Comparison of ENCODE assay signal across 14 mouse cellular contexts in the genomic region with DNA sequence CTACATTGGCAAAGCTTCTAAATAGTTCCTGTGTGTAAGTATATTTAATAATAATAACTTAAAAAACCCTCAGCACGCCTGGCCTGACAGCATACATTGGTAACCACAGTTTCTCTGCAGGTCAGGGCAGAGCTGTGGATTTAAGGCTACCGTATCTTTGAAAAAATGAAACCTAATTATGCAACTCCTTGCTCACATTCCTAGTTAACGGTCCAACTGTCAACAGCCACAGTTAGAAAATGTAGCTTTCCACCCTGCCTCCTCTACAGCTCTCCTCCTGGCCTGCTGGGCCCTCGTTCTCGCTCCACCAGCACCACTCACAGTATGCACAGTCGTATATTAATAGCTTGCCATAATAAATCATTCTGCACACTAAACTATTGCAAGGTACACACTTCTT. TPM values are rescaled to one million over a fixed set of nuclear protein-coding genes. Genes with fewer than 3 reads are reported as not detected.
DNase-seq lines count a peak whose midpoint lies in the region; ATAC-seq and TF ChIP-seq lines count a peak whose summit lies in the region.
"Had no signal": no experiment of that assay in that cellular context is flagged by ENCODE, and none has a peak within 500 bp of the region (broad histone marks: within the 10 kb centered on the region; RNA-seq: fewer than 3 reads in every experiment).

No protein-coding gene starts in this region.

- peak overlapping the region; percentile 49 for H3K4me3 ChIP-seq in gastrocnemius, adult 2 months
- no peak overlapping the region for H3K4me3 ChIP-seq in kidney, embryonic 15.5 days (replicated peaks)
- H3K4me3 ChIP-seq in kidney, embryonic 16.5 days (ENCODE audit: low read length), result no peak overlapping the region
- H3K4me3 ChIP-seq in G1E (ENCODE audit: low read depth, low read length), result peak overlapping the region; percentile 41; the same call in 1 of the 2 replicates
- peak overlapping the region; percentile 100 for H3K4me3 ChIP-seq in liver, embryonic 13.5 days (replicated peaks)

- H3K36me3 ChIP-seq in kidney, embryonic 15.5 days, result no peaks in the 10 kb centered on the region
- no peaks in the 10 kb centered on the region for H3K36me3 ChIP-seq in kidney, embryonic 16.5 days (ENCODE audit: insufficient read depth, low read length)
- H3K36me3 ChIP-seq in G1E (replicated peaks), result peaks cover 17% of the 10 kb centered on the region
- peaks cover 5% of the 10 kb centered on the region; the same call in 1 of the 2 replicates for H3K36me3 ChIP-seq in liver, embryonic 13.5 days

- no peak overlapping the region for H3K4me2 ChIP-seq in kidney, embryonic 15.5 days
- H3K4me2 ChIP-seq in kidney, embryonic 16.5 days (replicated peaks; ENCODE audit: low read depth, low read length), result no peak overlapping the region
- H3K4me2 ChIP-seq in liver, embryonic 13.5 days, result peak overlapping the region; percentile 84

- peak; percentile 36 for DNase-seq in gastrocnemius, adult 2 months
- DNase-seq in gastrocnemius, postnatal 25 days, result no peak
- no peak for DNase-seq in G1E (ENCODE audit: low spot score)
- DNase-seq in liver, embryonic 13.5 days, result no peak
- DNase-seq in B cell, adult 2 months, result no peak
- DNase-seq: adrenal gland, adult 2 months; cerebellum, adult 11 months; gastrocnemius, postnatal 14 days; lung, postnatal 14 days; spleen, adult 18-20 months had no signal

- ATAC-seq in kidney, embryonic 15.5 days (replicated peaks; ENCODE audit: low FRiP score), result no peak
- no peak for ATAC-seq in kidney, embryonic 16.5 days (ENCODE audit: low FRiP score, low TSS enrichment)
- ATAC-seq in G1E (ENCODE audit: extremely low read depth, insufficient number of reproducible peaks, low FRiP score, poor library complexity, severe bottlenecking), result no peak
- no peak for ATAC-seq in liver, embryonic 13.5 days (ENCODE audit: low read depth)
- ATAC-seq in CD4-positive, CD25-positive, alpha-beta regulatory T cell, adult 4 months, result no peak
- ATAC-seq: inflammation-experienced regulatory T-cells, adult 6 months had no signal

- no peaks in the 10 kb centered on the region for H3K27me3 ChIP-seq in kidney, embryonic 15.5 days
- no peaks in the 10 kb centered on the region for H3K27me3 ChIP-seq in kidney, embryonic 16.5 days (ENCODE audit: insufficient read depth, low read length)
- H3K27me3 ChIP-seq in G1E (ENCODE audit: insufficient read depth, low read length), result no peaks in the 10 kb centered on the region
- no peaks in the 10 kb centered on the region for H3K27me3 ChIP-seq in liver, embryonic 13.5 days

- peaks cover 44% of the 10 kb centered on the region for H3K4me1 ChIP-seq in kidney, embryonic 15.5 days
- peaks cover 36% of the 10 kb centered on the region for H3K4me1 ChIP-seq in kidney, embryonic 16.5 days (ENCODE audit: insufficient read depth, low read length)
- peaks cover 61% of the 10 kb centered on the region for H3K4me1 ChIP-seq in G1E (ENCODE audit: insufficient read depth, low read depth, low read length)
- peaks cover 68% of the 10 kb centered on the region for H3K4me1 ChIP-seq in liver, embryonic 13.5 days (replicated peaks)

- TF ChIP-seq CTCF in gastrocnemius, adult 2 months (IDR thresholded peaks at IDR 0.05), result no peak
- TF ChIP-seq CTCF in G1E (IDR thresholded peaks at IDR 0.05; ENCODE audit: low read depth, low read length), result no peak

- H3K9me3 ChIP-seq in kidney, embryonic 15.5 days (replicated peaks), result no peaks in the 10 kb centered on the region
- no peaks in the 10 kb centered on the region for H3K9me3 ChIP-seq in kidney, embryonic 16.5 days (ENCODE audit: low read length)
- H3K9me3 ChIP-seq in G1E (replicated peaks), result no peaks in the 10 kb centered on the region
- H3K9me3 ChIP-seq in liver, embryonic 13.5 days (replicated peaks), result no peaks in the 10 kb centered on the region

- WGBS in kidney, embryonic 15.5 days, result 33% methylated on average over 6 of the region's 6 CpGs
- WGBS in kidney, embryonic 16.5 days, result 26% methylated on average over 6 of the region's 6 CpGs
- 59% methylated on average over 6 of the region's 6 CpGs for WGBS in liver, embryonic 13.5 days (ENCODE audit: insufficient replicate concordance)

- H3K27ac ChIP-seq in gastrocnemius, adult 2 months, result peak overlapping the region; percentile 85
- 0 out of 2 replicates have a peak overlapping the region, but pooled peaks have one; percentile 39 for H3K27ac ChIP-seq in kidney, embryonic 15.5 days
- no peak overlapping the region for H3K27ac ChIP-seq in kidney, embryonic 16.5 days (ENCODE audit: low read length)
- peak overlapping the region; percentile 84 for H3K27ac ChIP-seq in liver, embryonic 13.5 days

- H3K9ac ChIP-seq in kidney, embryonic 15.5 days, result no peak overlapping the region
- no peak overlapping the region for H3K9ac ChIP-seq in kidney, embryonic 16.5 days (replicated peaks; ENCODE audit: low read length)
- peak overlapping the region; percentile 48; the same call in 1 of the 2 replicates for H3K9ac ChIP-seq in liver, embryonic 13.5 days

- intact Hi-C loops in gastrocnemius, adult 2 months (cut with DNase I), result no loop called here

RNA-seq across cellular contexts. Expression of a gene that starts 3.7 kb away (rescaled TPM):
- 10 to 100 TPM in 1 of 2 experiments, 1 to 10 TPM in 1; 8.1 to 11.5 TPM for total RNA-seq in gastrocnemius, adult 2 months (2021)
- total RNA-seq in gastrocnemius, postnatal 25 days (2021), result 1 to 10 TPM; 7.6 to 8.7 TPM
- 17.0 and 17.8 TPM in 2 replicates for polyA plus RNA-seq in kidney, embryonic 15.5 days (2015; fragmentation: Nextera tagmentation; extraction: Ambion mirVana)
- 18.0 and 19.7 TPM in 2 replicates for polyA plus RNA-seq in kidney, embryonic 16.5 days (2015; fragmentation: Nextera tagmentation; extraction: Ambion mirVana)
- total RNA-seq in G1E (2014; fragmentation: Nextera tagmentation) (105 and 107 TPM in 2 replicates), G1E (2017) (15.9 and 19.6 TPM in 2 replicates)
- polyA plus RNA-seq in G1E (2012), result 12.8 and 16.6 TPM in 2 replicates
- 8.1 and 11.7 TPM in 2 replicates for polyA plus RNA-seq in liver, embryonic 13.5 days (2015; fragmentation: Nextera tagmentation; extraction: Ambion mirVana)
- 1 to 10 TPM; 8.4 to 9.3 TPM for polyA plus RNA-seq in CD4-positive, CD25-positive, alpha-beta regulatory T cell, adult 4 months (2017; shearing (Covaris generic))

Comparison
In these comparisons a context has a peak if more than half of its experiments do, and no peak if none do; other contexts are left out.
1. H3K4me3 ChIP-seq: peak in gastrocnemius, adult 2 months (single experiment), G1E (single experiment) and liver, embryonic 13.5 days (single experiment); none in kidney, embryonic 15.5 days (single experiment) and kidney, embryonic 16.5 days (single experiment).